Mouse (Mus musculus): Measurements from ENCODE around the gene Arih2.

DNA sequence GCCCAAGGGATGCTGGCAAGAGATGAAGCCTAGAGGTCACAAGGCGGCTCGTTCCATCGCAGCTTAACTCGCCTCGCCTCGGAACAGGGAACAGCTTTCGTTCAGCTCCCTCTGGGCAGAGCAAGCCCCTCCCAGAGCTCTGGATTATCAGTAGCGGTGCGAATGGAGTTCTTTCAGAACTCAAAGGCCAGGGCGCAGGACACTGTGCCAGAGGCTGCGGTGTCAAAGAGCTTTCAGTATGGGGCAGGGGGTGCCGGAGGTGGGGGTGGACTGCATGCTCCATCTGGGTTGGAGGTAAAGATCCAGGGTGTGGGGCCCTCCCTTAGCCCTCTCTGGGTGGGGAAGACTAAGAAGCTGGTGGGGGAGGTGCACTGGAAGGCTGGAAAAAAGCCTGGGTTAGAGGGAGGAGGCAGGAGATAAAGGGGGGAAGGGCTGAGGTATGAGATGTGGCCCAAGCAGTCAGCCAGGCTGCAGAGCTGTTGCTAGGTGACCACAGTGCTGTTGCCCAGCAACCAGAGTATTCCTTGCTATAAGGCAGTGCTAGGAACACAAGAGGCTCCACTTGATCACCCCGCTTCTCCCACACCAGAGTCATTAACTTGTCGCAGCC, 61.5 kb downstream of the Arih2 start:
- TF ChIP-seq POLR2A (IDR thresholded peaks at IDR 0.05; ENCODE audit: insufficient read length, low read depth) (no peak), TCF3 (IDR thresholded peaks at IDR 0.05; ENCODE audit: insufficient read length, low read depth) (no peak), TCF12 (IDR thresholded peaks at IDR 0.05; ENCODE audit: insufficient read depth, poor library complexity, severe bottlenecking) (no peak), MYOG (IDR thresholded peaks at IDR 0.05; ENCODE audit: control insufficient read depth in 1 of 3, insufficient read depth in 1 of 3, insufficient read length in 2 of 3, low read depth in 2 of 3) (no peak), POLR2AphosphoS2 (IDR thresholded peaks at IDR 0.05; ENCODE audit: insufficient read length, low read depth) (no peak), MAX (IDR thresholded peaks at IDR 0.05; ENCODE audit: low read depth) (no peak), MYOD1 (IDR thresholded peaks at IDR 0.05; ENCODE audit: control insufficient read depth in 1 of 3, insufficient read length in 2 of 3, low read depth in 2 of 3) (no peak), REST (IDR thresholded peaks at IDR 0.05; ENCODE audit: insufficient read depth, insufficient read length) (no peak), E2F4 (IDR thresholded peaks at IDR 0.05; ENCODE audit: insufficient read depth) (no peak)

Data from myocyte (in vitro differentiated cells).